Mouse (Mus musculus) testis, adult 2 months (tissue): ENCODE data around the gene Preb.

ENCODE experiments used
- CTCF ChIP-seq: fragments of 200-500 bp; IDR thresholded peaks from 2 replicates; pipeline ENCODE4 v1.5.1; 2012; ENCODE audit warnings: low read depth, mild to moderate bottlenecking, inconsistent platforms, low read length, moderate library complexity; ENCODE audit not compliant: control insufficient read depth, insufficient read depth, insufficient replicate concordance
- POLR2A ChIP-seq: fragments of 200-500 bp; IDR thresholded peaks from 2 replicates; pipeline ENCODE4 v1.6.1; 2012; ENCODE audit warnings: low read depth, mild to moderate bottlenecking, inconsistent platforms, low read length, moderate library complexity; ENCODE audit not compliant: control insufficient read depth

- TF ChIP-seq CTCF = no peak
- TF ChIP-seq POLR2A = no peak
These were observed 25.3 kb downstream of the Preb start for GRCm38 (mm10) chr5:30934725-30935461.
